ENCODE assay signal across 14 mouse cellular contexts in genomic region chr4:140385226-140385625, GRCm38 (mm10).
"Had no signal": no experiment of that assay in that cellular context is flagged by ENCODE, and none has a peak within 500 bp of the region (broad histone marks: within the 10 kb centered on the region; RNA-seq: fewer than 3 reads in every experiment).

No protein-coding gene starts in this region.

- H3K4me2 ChIP-seq: liver, embryonic 11.5 days; liver, embryonic 15.5 days; lung, embryonic 14.5 days; midbrain, embryonic 11.5 days; stomach, embryonic 15.5 days had no signal

- H3K4me1 ChIP-seq: liver, embryonic 15.5 days; megakaryocyte, embryonic 14.5 days; stomach, embryonic 15.5 days had no signal

- H3K27ac ChIP-seq: kidney, postnatal 0 days; limb, embryonic 10.5 days; liver, embryonic 15.5 days; macrophage; stomach, embryonic 15.5 days had no signal

- H3K36me3 ChIP-seq: limb, embryonic 10.5 days; liver, embryonic 15.5 days; stomach, embryonic 15.5 days had no signal

- ATAC-seq: midbrain, embryonic 16.5 days had no signal

- DNase-seq: lung, embryonic 14.5 days; lung, postnatal 10 days; right cerebral cortex, postnatal 14 days; thymus, adult 2 months; thymus, postnatal 25 days had no signal

- H3K27me3 ChIP-seq: liver, embryonic 15.5 days; stomach, embryonic 15.5 days had no signal

- H3K9ac ChIP-seq: liver, embryonic 15.5 days; lung, embryonic 14.5 days; stomach, embryonic 15.5 days had no signal

- H3K9me3 ChIP-seq: limb, embryonic 10.5 days; stomach, embryonic 15.5 days had no signal

- H3K4me3 ChIP-seq: limb, embryonic 10.5 days; liver, embryonic 15.5 days; megakaryocyte, embryonic 14.5 days; stomach, embryonic 15.5 days had no signal
